Mouse (Mus musculus) common myeloid progenitor, adult 5-6 weeks (primary cell): Measurements from ENCODE around the gene Prkn. TPM values are rescaled to one million over a fixed set of nuclear protein-coding genes. Genes with fewer than 3 reads are reported as not detected.

ENCODE experiments used
- ATAC-seq: replicated peaks from 2 replicates; pipeline ENCODE4 v1.8.0; 2016; ENCODE audit warnings: low read depth, mild to moderate bottlenecking, moderate TSS enrichment, inconsistent platforms; ENCODE audit not compliant: poor library complexity, severe bottlenecking
- total RNA-seq: library from RNA; stranded (forward); fragments of 200-1000, 187-1606 nt; gene quantifications from 2 replicates; pipeline ENCODE4 v1.2.3, GENCODE M21; 2017

Gene Prkn
- total RNA-seq, 1 experiment from 2014 or later = 2.4 TPM

DNA sequence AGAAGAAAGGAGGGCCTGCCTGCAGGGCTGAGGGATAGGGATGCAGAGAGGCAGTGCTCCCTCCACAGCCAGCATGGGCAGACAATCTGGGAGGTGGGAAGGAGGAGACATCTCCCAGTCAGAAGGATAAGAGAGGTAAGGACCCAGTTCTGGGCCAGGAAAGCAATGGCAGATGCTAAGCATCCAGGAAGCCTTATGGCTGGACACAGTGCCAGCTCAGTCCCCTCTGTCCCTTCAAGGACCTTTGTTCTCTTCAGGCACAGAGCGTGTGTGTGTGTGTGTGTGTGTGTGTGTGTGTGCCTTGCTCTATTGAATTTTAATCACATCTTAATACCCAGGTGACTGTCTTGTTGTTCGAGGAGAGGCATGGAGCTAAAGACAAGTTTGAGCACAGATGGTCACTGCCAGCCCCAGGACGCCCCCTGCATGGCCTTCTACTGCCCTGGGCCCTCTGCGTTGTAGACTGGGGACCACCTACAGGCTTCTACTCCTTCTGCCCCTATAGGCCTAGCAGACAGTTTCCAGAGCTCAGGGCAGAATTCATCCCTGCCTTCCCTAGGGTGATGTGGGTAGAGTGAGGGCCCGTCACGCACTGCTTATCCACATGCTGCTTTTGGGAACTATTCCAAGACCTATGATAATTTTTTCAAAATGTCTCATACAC is 1252.8 kb downstream of the Prkn start:
- no peak for ATAC-seq

DNA sequence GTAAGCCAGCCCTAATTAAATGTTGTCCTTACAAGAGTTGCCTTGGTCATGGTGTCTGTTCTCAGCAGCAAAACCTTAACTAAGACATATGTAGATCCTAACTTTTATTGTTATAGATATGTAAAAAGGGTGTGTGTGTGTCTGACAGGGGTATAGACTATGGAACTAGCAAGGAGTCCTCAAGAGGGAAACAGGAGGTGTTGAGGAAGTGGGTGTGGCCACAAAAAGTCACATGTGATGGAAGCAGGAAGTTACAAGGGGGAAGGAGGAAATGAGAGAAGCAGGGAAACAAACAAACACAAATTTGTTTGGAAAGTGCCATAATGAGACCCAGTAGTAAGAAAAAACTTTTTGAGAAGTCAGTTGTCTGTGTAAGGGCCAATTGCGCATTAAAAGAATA is 1253.8 kb downstream of the Prkn start:
- no peak for ATAC-seq

DNA sequence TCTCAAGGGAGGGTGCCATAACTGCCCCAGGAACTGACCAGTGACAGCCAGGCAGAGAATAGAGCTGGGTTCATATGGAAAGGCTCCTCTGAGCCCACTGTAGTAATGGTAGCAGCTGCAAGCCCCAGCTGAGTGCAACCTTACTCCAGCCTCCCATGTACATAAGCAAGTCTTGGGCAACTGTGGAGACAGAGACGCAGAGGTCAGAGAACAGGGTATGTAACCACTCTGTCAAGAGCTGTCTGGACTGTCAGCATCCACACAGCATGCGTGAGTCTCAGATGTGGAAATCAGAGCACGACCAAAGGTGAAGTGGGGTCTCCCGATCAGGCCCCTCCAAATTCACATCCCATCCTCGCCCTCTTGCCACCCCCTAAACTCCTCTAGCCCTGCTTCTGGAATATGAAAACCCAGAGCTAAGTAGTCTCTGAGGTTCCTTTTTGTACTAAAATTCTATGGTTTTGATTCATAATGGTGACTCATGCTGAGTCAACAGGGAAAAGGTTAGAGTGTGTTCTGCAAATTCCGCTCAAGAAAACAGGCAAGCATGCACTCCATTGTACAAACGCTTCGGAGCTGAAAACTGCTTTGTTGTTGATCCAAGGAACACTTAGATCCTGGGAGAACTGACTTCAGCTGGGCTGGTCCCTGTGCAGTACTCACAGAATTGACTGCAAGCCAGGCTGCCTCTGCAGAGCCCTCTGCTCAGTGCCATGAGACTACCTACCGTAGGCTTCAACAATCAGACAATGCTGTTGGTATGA is 1254.8 kb downstream of the Prkn start:
- no peak for ATAC-seq

DNA sequence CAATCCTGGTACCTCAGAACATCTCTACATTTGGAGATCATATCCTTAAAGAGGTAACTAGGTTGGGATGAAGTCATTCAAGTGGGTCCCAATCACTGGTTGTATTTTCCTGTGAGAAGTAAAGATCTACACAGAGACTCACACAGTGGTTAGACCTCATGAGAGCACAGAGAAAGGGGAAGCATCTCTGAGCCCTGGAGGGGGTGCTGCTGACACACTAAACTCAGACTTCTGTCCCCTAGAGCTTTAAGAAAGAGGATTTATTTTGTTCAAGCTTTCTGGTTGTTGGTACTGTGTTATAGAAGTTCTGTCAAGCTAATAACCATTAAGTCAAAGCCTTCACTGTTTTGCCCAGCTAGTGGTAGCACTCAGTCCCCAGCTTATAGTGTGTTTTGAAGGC is 1259.2 kb downstream of the Prkn start:
- no peak for ATAC-seq

DNA sequence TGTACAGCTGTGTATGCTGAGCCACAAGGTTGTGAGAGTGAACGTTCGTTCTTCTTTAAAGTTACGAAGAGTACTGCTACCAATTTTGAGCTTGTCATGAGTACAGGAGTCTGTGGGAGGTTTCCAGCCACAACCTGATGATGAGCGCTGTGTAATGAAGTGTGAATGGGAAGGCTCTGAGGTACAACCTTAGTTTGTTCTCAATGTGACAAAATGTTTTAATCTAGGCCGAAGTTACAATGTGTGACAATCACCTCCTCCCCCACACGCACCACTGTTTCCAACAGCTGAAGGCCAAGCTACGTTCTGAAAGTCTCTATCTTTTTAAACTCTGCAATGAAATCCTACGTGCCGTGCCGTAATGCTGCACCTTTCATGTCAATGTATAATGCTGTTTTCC is 1262.1 kb downstream of the Prkn start:
- no peak for ATAC-seq

DNA sequence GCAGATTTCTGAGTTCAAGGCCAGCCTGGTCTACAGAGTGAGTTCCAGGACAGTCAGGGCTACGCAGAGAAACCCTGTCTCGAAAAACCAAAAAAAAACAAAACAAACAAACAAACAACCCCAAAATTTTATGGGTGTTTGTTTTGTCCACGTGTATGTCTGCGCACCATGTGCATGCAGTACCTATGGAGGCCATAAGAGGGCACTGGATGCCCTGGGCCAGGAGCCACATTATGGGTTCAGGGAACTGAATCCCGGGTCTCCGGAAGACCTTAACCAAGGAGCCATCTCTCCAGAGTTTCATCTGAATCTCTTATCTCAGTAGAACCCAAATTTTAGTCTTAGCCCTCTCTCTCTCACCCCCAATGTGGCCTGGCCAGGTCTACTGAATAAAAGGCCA is 1263.6 kb downstream of the Prkn start:
- ATAC-seq = 0 out of 2 replicates have a peak, but pooled peaks have one; percentile 50

DNA sequence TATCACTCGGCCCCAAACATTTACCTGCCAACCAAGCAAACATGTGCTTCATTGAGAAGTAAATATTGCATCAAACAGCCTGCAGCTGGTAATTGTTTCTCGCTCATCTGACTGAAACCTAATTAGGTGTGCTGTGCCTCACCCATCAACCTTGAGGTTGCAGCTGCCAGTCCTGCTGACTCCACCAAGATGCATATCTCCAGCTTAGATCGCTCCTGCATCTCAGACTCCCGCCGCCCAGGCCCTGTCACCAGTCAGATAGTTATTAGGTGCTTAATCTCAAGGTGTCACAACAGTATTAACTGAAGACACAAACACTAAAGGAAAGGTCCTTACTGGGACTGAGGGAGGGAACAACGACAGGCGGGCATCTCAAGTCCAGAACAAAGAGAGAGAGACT is 1264.1 kb downstream of the Prkn start:
- ATAC-seq = no peak

DNA sequence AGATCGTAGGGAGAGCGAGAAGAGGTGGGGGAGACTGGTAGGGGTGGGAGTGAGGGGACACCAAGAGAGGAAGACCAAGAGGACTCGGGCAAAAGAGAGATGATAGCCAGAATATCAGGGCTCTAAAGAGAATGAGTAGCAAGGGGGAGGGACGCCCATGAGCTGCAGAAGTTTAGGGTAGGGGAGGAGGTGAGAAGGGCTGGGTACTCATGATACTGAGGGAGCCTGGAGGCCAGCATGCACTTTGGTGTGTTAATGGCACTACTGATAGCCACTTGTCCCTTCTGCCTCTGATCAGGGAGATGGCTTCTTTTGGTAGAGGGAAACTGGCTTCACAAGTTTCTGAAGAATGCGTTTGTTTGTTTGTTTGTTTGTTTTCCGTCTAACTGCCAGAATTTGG is 1264.5 kb downstream of the Prkn start:
- ATAC-seq = no peak

DNA sequence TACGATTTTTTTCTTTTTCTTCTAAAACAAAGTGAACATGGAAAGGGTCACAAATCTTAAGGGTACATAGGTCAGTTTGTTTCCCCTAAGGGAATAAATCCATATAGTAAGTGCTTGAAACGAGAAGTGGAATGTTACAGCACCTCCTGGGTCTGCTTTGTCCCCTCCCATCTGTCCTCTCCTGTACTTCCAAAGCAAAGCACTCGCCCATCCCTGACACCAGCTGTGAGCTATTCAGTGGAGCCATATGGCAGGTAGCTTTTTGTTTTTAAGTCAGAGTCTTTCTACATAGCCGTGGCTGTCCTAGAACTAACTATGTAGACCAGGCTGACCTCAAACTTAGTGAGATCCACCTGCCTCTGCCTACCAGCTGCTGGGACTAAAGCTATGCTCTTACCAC is 1266.1 kb downstream of the Prkn start:
- no peak for ATAC-seq

Other genes starting within 250 kb of the Prkn start
- not detected in 2 replicates for gene Pacrg, start 73 bp upstream of the Prkn start, total RNA-seq